Mouse (Mus musculus): ENCODE measurements around the gene Slc44a5.
"Not testable (repeated sequence)": the region's sequence is repeated elsewhere in the genome, so short reads cannot be mapped to it uniquely, and the experiment has no call there.

The Slc44a5 gene

DNA sequence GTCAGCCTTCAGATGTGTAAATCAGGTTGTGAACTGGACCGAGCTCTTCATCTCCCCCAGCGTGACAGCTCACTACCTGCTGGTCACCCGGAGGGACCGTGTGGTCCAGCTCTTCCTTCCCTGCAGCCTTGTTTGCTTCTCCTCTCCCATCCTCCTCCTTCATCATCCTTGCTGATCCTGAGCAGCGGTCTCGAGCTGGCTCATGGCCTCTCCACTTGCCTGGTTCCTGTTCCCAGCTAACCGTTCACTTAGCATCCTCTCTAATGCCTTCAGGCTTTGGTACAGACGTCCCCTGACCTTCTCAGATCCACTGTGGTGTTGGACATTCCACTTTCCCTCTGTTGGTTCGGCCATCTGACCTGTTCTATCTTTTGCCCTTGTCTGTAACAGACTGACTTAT, 128.4 kb downstream of the Slc44a5 start:
- DNase-seq (ENCODE audit: low spot score) = no peak

DNA sequence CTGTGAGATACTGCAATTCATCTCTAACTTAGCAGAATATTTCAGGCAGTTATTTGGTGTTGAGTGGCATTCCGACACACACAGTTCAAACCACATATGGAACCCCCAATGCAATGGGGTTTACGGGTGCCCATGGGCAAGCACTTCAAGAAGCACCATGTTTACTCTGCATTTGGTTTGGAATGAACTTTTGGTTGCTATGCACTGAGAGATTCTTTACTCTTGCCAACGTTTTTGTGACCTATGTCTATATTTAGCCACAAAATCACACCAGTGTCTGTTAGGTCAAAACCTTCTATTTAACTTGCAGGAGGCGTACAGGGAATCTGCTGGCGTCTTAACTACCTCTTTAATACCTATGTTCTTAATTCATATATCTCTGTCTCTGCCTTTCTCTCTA, 137.3 kb downstream of the Slc44a5 start:
- no peak for DNase-seq (ENCODE audit: low spot score)

DNA sequence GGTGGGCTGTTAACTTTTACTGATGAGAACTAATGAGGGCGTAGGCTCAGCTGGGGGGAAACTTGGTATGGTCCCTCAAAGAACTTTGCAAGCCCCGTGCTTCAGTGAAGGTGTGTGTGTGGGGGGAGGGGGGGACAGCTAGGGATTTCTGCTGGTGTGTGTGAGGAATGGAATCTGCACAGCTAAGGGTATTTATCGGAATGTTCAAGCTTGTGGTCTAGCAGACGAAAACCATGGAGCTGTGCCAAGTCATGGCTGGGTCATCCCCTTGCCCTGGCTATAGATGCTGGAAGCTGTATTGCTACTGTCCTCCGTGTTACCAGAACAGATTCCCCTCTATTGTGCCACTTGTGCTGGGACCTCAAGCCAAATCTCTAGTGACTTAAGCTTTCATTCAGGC, 138.0 kb downstream of the Slc44a5 start:
- DNase-seq (ENCODE audit: low spot score) = no peak

DNA sequence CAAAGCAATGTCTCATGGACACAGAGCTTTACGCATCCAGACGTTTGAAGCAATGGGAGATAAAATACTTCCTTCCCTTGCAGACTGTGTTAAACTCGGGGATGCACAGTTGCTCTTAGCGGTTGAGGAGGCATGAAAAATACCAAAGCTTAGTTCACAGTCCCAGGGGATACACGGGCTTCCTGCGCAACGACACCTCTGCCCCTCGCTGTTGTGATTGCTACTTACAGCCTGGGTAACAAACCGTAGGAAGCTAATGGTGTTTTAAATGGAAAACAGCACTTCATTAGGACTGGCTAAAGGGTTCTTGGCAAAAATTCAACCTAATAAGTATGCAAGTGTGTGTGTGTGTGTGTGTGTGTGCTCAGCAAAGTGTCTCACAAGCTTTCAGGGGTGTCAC, 141.8 kb downstream of the Slc44a5 start:
- DNase-seq (ENCODE audit: low spot score) = no peak

DNA sequence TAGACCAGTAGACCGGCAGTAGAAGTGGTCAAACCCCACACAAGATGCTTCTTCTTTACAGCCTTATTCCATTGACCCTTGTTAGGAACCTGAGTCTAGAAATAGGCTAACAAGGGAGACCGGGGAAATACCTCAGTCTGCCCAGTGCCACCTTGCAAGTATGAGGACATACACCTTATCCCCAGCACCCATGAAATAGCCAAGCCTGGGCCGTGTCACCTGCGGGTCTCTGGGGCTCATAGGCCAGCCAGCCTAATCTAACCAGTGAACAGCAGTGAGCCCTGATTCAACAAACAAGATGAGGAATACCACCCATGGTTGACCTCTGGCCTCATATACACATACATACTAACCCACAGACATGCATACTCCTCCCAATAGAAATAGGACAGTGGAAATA, 142.2 kb downstream of the Slc44a5 start:
- no peak for DNase-seq (ENCODE audit: low spot score)

DNA sequence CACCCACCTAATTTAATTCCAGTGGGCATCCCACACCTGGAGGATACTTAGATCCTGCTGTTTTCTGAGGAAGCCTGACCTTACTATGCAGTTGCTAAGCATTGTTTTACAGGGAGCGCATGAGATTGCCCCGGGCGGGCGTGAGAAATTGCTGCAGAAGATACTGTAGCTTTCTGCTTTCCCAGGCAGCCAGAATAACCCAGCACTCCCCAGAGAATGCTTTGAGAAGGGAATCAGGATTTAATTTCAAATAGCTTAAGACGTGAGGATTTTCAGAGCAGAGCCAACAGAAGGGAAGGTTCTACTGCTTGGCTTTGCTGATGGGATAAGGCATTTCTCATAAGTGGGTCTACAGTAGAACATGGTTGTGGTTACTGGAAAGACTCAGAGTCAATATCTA, 142.8 kb downstream of the Slc44a5 start:
- DNase-seq (ENCODE audit: low spot score) = no peak

DNA sequence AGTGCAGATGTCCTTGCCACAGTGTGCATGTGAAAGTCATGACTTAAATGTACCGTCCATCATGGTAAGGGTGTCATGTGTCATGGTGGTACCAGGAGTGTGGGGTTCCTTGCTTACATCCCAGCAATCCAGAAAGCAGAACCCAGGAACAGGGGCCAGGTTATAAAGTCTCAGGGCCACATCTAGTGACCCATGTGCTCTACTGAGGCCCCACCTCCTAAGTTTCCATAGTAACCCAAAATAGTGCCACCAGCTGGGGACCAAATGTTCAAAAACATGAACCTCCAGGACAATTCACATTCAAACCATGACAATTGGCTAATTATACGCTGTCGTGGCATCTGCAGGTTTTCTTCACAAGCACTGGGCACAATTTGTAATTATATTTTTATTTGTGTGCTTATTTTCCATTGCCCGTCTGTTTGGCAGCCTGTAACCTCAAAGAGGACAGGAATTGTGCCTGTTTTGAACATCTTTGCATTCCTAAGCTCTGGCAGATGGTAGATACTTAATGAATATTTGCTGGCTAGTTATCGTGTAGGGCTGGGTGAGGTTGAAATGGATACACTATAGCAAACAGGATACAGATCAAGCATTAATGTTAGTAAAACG, 145.9 kb downstream of the Slc44a5 start:
- no peak for DNase-seq (ENCODE audit: low spot score)

DNA sequence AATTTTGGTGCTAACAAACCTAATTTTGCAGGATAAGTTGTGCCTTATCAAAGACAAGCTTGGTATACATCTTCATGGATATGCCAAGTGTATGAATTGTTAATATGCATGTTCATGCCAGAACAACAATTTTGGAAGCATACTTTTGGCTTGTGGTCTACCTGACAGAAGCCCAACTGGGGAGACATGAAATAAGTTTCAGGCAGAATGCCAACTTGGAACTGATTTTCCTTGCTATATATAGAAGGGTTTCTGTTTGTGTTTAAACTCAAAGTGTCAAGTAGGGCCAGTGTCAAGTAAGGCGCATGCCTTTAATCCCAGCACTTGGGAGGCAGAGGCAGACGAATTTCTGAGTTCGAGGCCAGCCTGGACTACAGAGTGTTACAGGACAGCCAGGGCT, 149.3 kb downstream of the Slc44a5 start:
- DNase-seq (ENCODE audit: low spot score) = no peak

DNA sequence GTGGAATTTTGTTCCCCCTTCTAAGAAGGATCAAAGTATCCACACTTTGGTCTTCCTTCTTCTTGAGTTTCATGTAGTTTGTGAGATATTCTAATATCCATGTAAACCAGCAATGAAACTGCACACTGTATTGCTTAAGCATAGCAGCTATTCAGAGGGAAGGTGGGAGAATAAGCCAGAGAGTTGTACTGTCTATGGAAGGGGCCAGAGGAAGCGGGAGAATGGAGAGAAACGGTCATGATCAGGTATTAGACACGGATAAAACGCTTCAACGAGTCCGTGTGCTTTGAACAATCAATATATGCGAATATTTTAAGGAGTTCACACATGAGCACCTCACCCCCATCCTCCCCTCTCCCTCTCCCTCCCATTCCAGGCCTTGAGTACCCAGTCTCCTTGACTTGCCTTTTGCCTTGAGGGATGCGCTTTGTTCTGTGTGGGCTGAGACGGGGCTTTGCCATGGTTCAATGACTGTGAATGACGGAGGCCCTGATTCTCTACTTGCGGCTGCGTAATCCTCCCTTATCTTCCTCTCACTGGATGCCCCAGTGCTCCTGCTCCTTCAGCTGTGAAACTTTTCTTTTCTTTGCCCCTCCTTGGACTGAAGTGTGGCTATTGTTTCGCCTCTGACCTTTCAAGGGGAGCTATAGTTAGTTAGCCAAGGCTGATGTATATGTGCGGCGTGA, 151.8 kb downstream of the Slc44a5 start:
- DNase-seq (ENCODE audit: low spot score) = no peak

DNA sequence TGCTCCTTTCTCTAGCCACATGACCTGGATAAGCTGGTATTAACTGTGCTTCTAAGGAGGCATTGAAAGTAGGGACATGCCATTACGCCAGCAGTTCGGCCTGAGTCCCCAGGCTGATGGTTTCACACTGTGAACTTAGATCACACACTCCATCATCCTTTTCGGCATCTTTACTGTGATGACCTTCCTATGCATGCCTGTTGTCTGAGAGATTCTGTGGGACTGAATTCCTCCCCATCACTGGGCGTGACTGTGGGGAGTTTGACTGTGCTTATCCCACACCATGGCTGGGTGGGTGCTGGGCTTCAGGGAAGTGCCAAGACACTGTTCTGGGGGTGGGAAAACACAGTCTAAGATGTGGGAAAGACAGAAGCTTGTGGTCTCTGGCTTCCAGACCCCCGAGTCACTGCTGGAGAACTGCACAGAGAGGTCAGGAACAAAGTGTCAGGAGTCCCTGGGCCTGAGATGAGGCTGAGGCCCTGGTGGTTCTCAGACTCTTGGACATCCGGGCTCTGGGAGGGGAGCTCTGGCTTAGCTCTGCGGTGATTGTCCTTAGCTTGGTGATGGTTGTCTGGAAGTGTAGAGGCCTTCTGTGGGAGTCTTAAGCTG, 152.6 kb downstream of the Slc44a5 start:
- DNase-seq (ENCODE audit: low spot score) = no peak

DNA sequence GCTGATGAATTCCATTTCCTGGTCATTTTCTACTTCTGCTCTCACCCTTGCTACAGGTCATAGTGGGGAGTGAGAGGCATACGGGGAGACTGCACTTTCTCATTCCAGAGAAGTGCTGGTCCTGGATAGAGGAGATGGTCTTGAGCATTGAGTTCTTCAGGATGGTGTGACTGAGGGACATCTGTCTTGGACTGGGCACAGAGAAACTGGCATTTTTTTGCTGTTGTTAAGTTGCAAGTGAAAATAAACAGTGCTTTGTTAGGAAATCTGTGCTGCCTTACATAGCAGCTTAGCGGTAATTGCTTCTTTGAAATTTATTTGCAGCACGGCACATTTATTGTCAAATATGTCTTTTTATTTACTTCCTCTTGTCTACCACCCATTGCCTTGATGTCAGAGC, 154.0 kb downstream of the Slc44a5 start:
- DNase-seq (ENCODE audit: low spot score) = no peak

DNA sequence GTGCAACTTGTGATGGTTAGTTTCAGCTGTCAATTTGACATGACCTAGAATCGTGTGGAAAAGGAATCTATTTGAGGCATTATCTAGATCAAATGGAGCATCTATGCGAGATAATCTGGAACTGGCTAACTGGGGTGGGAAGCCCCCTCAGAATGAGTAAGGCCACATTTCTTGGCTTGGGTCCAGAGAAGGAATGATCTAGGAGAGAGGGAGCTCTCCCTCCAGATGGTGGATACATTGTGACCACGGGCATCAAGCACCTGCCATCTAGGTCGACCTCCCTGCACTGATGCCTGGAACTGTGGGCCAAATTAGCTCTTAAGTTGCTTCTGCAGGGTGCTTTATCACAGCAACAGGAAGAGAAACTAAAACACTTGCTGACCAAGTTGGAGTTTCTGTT, 155.8 kb downstream of the Slc44a5 start:
- no peak for DNase-seq (ENCODE audit: low spot score)

DNA sequence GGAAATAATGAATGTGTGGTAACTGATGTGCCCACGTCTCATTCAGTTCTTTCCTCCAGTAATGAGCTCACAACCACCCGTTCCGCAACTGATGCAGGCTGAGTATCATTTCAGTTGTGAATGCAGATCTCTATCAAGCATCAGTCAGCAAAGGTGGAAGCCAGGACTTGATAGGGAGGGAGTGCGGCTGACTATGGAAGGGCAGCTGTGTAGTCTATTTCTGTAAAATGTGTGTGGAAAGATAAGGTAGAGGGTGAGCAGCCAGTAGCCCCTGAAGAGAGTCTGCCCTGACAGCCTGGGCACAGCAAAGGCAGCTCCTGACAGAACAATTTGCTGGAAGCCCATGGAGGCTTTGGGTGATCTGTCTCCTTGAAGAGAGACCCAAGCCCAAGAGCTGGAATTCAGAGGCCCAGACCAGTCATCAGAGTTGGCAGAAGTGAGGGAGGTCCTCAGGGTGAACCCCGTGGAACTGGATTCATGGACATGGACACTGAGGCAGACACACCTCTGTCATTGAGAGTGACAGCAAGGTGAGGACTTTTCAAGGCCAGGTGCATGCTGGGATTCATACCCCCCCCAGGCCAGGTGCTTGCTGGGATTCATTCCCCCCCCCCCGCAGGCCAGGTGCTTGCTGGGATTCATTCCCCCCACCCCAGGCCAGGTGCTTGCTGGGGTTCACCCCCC, 157.3 kb downstream of the Slc44a5 start:
- no peak for DNase-seq (ENCODE audit: low spot score)

DNA sequence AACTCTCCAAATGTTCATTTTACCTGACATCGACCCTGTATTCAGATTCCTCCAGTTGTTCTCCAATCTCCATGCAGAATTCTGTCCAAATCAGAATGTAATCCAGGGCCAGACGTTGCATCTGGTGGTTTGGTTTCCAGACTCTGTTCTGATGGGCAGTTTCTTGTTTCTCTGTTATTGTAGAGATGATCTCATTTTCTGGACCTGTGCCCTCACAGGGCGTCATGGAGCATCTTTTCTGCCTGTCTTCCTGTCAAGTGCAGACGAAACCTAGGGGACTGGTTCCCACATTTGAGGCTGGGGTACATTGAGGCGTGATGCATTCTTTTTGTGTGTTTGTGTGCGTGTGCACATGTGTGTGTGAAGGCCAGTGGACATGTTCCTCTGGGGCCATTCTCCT, 160.8 kb downstream of the Slc44a5 start:
- no peak for DNase-seq (ENCODE audit: low spot score)

DNA sequence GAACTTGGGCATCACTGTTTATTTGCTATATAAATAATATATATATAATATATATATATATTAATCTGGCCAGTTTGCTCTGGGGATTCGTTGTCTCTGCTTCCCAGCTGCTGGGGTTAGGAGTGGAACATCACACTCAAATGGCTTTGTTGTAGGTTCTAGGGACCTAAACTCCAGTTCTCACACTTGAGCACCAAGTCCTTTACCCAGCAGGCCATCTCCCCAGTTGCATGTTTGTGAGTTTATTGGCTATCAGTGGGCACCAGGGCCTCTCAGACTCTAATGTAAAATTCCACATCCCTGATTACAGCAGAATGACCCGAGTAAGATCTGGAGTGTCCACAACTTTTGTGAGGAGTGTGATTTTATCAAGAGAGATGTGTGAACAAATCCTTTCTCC, 161.5 kb downstream of the Slc44a5 start:
- no peak for DNase-seq (ENCODE audit: low spot score)

DNA sequence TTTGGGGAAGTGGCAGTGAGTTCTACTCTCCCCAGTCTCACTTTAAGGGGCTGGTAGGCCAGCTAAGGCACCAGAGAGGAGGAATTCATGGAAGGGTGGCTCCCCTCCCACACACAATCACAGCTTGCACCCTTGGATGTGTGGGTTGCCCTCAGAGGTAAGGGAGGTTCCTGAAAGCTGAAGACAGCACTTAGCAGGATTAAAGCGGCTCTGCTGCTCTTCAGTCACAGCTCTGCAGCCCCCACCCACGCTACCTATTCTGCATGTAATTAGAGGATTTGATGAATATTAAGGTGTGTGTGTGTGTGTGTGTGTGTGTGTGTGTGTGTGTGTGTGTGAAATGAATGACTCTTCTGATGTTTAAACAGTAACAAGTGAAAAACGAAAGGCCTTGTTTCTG, 163.3 kb downstream of the Slc44a5 start:
- no peak for DNase-seq (ENCODE audit: low spot score)

DNA sequence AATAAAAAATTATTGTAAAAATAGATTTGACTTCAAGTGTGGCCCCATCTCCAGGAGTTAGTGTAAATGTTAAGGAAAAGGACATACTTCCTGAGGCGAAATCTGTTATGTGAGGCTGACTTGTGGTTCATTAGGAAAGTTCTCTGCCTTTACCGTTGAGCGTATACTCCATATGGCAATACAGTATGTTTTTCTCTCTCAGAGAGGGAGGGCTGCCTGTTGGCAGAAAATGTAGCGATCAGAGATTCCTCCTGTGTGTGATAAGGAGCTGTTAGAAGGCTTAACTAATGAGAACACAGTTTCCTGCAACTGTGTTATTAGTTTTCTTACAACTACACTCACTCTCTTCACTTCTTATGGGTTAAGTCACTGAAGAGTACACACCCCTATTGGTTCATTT, 168.1 kb downstream of the Slc44a5 start:
- no peak for DNase-seq (ENCODE audit: low spot score)

DNA sequence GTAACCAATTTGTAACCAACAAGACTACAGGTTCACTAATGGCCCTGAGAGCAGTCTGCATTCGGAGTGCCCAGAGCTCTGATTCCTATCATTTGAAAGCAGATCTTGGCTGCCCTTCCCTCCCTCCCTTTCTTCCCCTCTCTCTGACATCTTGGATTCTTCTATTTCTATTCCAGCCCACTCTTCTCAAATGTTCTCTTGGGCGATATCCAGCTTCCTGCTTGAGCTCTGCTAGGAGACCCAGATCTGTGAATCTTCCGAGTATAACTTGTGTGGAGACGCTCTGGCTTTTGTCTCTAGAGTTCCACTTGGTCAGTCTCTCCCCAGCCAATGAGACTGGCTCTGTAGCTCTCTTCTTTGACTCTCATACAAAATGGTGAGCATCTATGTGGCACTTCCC, 169.4 kb downstream of the Slc44a5 start:
- no peak for DNase-seq (ENCODE audit: low spot score)

DNA sequence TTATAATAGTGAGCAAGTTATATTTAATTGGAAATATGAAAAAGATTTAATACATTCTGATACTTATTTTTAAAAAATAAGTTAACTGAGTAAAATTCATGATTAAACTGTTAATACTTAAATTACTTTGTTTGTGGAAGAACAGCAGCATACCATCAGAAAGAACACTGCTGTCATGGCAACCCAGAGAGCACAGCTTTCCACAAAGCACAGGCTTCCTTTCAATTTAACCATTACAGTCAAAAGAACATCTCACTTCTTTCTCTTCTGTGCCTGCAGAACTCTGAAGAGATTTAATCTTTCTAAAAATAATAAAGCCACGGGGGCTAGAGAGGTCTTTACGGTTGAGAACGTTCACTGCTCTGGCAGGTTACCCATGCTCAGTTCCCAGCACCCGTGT, 172.5 kb downstream of the Slc44a5 start:
- no peak for DNase-seq (ENCODE audit: low spot score)

DNA sequence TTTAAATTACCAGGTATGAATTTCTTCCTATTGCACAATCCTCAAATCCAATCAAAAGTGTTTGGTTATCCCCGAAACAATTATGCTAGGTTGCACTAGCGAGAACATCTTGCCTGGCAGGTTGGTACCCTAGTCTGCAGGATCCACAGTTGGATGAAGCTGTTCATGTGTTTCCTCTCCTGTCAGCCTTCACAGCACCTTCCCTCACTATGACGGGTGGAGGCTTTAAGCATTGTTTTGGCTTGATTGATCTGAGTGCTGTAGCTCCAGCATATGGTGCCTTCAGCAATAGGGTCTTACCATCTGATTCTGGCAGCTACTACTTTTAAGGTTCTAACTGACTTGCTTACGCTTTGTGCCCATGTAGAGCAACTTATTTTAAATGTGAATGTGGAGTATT, 176.5 kb downstream of the Slc44a5 start:
- DNase-seq (ENCODE audit: low spot score) = no peak

DNA sequence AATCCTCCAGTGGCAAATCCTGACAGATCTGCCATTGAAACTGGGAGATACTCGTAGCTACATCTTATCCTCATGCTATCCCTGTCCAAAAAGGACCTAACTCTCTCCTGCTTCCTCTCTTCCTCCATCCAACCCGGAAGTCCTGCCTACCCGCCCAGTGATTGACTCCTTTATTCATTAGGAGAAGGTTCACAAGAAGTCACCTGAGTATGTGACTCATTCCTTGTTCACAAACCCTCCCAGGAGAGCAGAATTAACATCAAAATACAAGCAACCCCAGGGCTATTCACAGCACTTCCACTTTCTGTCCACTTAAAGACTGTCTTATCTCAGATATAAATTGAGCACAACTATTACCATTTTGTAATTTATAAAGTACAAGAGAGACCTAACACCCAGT, 180.3 kb downstream of the Slc44a5 start:
- DNase-seq (ENCODE audit: low spot score) = not testable (repeated sequence)

DNA sequence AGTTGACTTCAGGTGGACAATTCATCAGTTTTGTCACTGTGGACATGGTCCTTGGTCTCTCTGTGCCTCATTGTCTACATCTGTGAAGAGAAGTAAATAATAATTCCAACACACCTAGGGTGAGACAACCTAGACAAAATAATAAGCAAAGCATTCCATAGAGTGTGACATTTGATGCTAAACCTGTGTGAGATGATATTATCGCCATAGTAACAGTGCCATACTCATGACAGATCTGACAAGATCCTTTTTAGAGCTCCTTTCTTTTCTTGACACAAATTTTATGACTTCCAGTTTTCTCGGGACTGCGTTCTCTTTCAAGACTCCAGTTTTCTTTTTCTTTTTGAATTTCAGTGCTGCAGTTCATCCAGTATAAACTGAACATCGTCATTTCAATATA, 192.6 kb downstream of the Slc44a5 start:
- DNase-seq (ENCODE audit: low spot score) = no peak

DNA sequence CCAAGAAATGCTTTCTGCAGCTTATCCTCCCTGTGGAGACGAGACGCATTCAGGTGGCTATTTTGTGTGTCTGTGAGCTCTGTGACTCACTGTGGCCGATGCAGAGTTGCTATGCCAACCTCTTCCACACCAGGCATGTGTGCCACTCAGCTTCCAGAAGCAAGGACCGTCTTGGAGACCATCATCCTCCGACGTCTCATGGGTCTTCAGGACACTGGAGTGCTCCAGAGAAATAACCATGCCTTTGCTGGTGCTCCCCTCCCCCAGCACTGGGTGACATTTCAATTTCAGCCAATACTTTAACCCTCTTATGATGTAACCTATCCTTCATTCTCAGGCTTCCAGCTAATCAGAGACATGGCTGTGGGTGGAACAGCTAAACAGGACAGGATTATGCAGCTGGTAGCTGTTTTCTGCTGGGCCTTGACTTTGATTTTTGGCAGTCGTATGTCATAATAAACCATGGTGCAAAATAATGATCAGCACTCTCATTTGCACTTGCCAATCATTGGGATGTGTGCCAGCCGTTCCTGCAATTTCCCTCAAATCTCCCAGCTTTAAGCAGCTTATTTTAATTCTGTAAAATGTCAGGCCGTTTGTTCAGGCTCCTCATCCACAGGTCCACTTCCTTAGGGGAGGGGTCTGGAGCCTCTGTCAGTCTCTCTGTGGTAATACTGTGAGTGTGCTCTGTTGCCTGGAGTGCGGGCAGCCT, 198.8 kb downstream of the Slc44a5 start:
- DNase-seq (ENCODE audit: low spot score) = no peak
